Mouse (Mus musculus) hematopoietic stem cell, adult 5-6 weeks (primary cell): ENCODE measurements at regions not wholly inside any gene's neighbourhood (a gene's known extent, or its start where the extent isn't known, plus 50 kb on each side); places are given as distances from the start of the nearest gene placed in this dataset.

Experiments
- ATAC-seq, 2 experiments: fragments of 125-278 bp in 1 of 2; replicated peaks in 1 of 2; 2 replicates each; pipeline ENCODE4 v1.8.0; 2016 to 2017; ENCODE audit warnings: inconsistent platforms in 2 of 2, mild to moderate bottlenecking in 2 of 2, moderate number of reproducible peaks in 2 of 2, low read depth in 1 of 2, moderate TSS enrichment in 1 of 2; ENCODE audit not compliant: low FRiP score in 2 of 2, poor library complexity in 2 of 2, severe bottlenecking in 2 of 2, insufficient read depth in 1 of 2, low TSS enrichment in 1 of 2

- ATAC-seq = no peak
Observed at GRCm38 (mm10) chr13:84637606-84638005, 415.5 kb downstream of the Tmem161b start.

GRCm38 (mm10) chr13:84638401-84638934 is 416.4 kb downstream of the Tmem161b start:
- no peak for ATAC-seq

GRCm38 (mm10) chr13:84639087-84640022 is 417.3 kb downstream of the Tmem161b start:
- no peak for ATAC-seq

- no peak for ATAC-seq
Observed at GRCm38 (mm10) chr13:84644024-84644423, 421.9 kb downstream of the Tmem161b start.

- ATAC-seq = peak; percentile 79 to 85
Observed at GRCm38 (mm10) chr13:84646899-84647298, 424.8 kb downstream of the Tmem161b start.

- peak; percentile 86 to 91 for ATAC-seq
Observed at GRCm38 (mm10) chr13:84648056-84648455, 426.0 kb downstream of the Tmem161b start.

- no peak for ATAC-seq
Observed at GRCm38 (mm10) chr13:84663967-84664366, 441.9 kb downstream of the Tmem161b start.

- ATAC-seq = no peak
Observed at GRCm38 (mm10) chr13:84680971-84681370, 458.9 kb downstream of the Tmem161b start.

- 0 out of 4 replicates have a peak, but pooled peaks of 1 of the 2 experiments have one; percentile 32 for ATAC-seq
Observed at GRCm38 (mm10) chr13:84685930-84686329, 463.8 kb downstream of the Tmem161b start.

GRCm38 (mm10) chr13:84693462-84693861 is 471.4 kb downstream of the Tmem161b start:
- no peak for ATAC-seq

GRCm38 (mm10) chr13:84698472-84699080 is 476.5 kb downstream of the Tmem161b start:
- no peak for ATAC-seq

GRCm38 (mm10) chr13:84741231-84741630 is 448.0 kb upstream of the Ccnh start:
- no peak for ATAC-seq

- ATAC-seq = no peak
Observed at GRCm38 (mm10) chr13:84748331-84748730, 440.9 kb upstream of the Ccnh start.

- no peak for ATAC-seq
Observed at GRCm38 (mm10) chr13:84749214-84749613, 440.0 kb upstream of the Ccnh start.

GRCm38 (mm10) chr13:84750136-84750535 is 439.1 kb upstream of the Ccnh start:
- no peak for ATAC-seq

GRCm38 (mm10) chr13:84751576-84752490 is 437.4 kb upstream of the Ccnh start:
- ATAC-seq = no peak

GRCm38 (mm10) chr13:84752491-84752820 is 436.8 kb upstream of the Ccnh start:
- no peak for ATAC-seq
